Mouse (Mus musculus) small intestine, adult 2 months (tissue): ENCODE results near the gene Stpg2.

Source experiments
- CTCF ChIP-seq: fragments of 200-500 bp; IDR thresholded peaks from 2 replicates; pipeline ENCODE4 v1.5.1; 2012; ENCODE audit warnings: low read depth, mild to moderate bottlenecking, control low read depth, inconsistent platforms, low read length, moderate library complexity, mixed read lengths; ENCODE audit not compliant: insufficient replicate concordance, insufficient read length; ENCODE audit errors: extremely low read depth
- POLR2A ChIP-seq: fragments of 200-500 bp; IDR thresholded peaks from 2 replicates; pipeline ENCODE4 v1.6.1; 2012; ENCODE audit warnings: low read depth, mild to moderate bottlenecking, control low read depth, inconsistent platforms, low read length, moderate library complexity

GRCm38 (mm10) chr3:139659416-139659815, 453.9 kb downstream of the Stpg2 start:
- TF ChIP-seq CTCF (no peak), POLR2A (no peak)
